Mouse (Mus musculus): ENCODE measurements around the gene Bcap29.

- TF ChIP-seq MYOG (IDR thresholded peaks at IDR 0.05; ENCODE audit: control insufficient read depth in 1 of 3, insufficient read depth in 1 of 3, insufficient read length in 2 of 3, low read depth in 2 of 3) (peak in 1 of 3 experiments; percentile 11), TCF12 (IDR thresholded peaks at IDR 0.05; ENCODE audit: insufficient read depth, poor library complexity, severe bottlenecking) (no peak), CEBPB (IDR thresholded peaks at IDR 0.05; ENCODE audit: insufficient read depth, poor library complexity, severe bottlenecking) (no peak), POLR2A (IDR thresholded peaks at IDR 0.05; ENCODE audit: insufficient read length, low read depth) (peak; percentile 87)
Measured at GRCm38 (mm10) chr12:31634343-31635239, at the start of gene Bcap29.

All from myocyte (in vitro differentiated cells).